Mouse (Mus musculus): Measurements from ENCODE around the gene Bcl2l11. TPM values are rescaled to one million over a fixed set of nuclear protein-coding genes. Genes with fewer than 3 reads are reported as not detected.
A peak's percentile ranks its signal among the peaks of the same experiment; 100 is the strongest.

Bcl2l11 gene
- polyA plus RNA-seq, 2 experiments, result 18.3 to 30.5 TPM

GRCm38 (mm10) chr2:128152845-128153550, 27.2 kb downstream of the Bcl2l11 start:
- Histone ChIP-seq H3K9ac (ENCODE audit: low read depth, low read length, severe bottlenecking) (no peak overlapping the region), H3K27me3 (ENCODE audit: control insufficient read depth, insufficient read depth, low read length) (no peaks in the 10 kb centered on the region), H3K27ac (replicated peaks; ENCODE audit: low read depth, low read length) (no peak overlapping the region), H3K36me3 (ENCODE audit: control insufficient read depth, insufficient read depth, low read length) (peaks cover 53% of the 10 kb centered on the region), H3K4me3 (replicated peaks; ENCODE audit: low read length) (no peak overlapping the region), H3K9me3 (ENCODE audit: control insufficient read depth, low read length) (no peaks in the 10 kb centered on the region), H3K4me2 (replicated peaks; ENCODE audit: low read depth, low read length, severe bottlenecking) (no peak overlapping the region), H3K4me1 (ENCODE audit: control insufficient read depth, insufficient read depth, low read length) (peaks cover 20% of the 10 kb centered on the region)
- ATAC-seq (ENCODE audit: low FRiP score, low read depth) (no peak), DNase-seq (ENCODE audit: low spot score) (no peak)
- WGBS, result 76% methylated on average over 16 of the region's 16 CpGs
- no peak for TF ChIP-seq POLR2A (IDR thresholded peaks at IDR 0.05; ENCODE audit: borderline replicate concordance, extremely low read depth, insufficient read depth, insufficient read length)

GRCm38 (mm10) chr2:128153551-128153910, 27.7 kb downstream of the Bcl2l11 start:
- Histone ChIP-seq H3K9ac (ENCODE audit: low read depth, low read length, severe bottlenecking) (no peak overlapping the region), H3K4me3 (replicated peaks; ENCODE audit: low read length) (no peak overlapping the region), H3K36me3 (ENCODE audit: control insufficient read depth, insufficient read depth, low read length) (peaks cover 54% of the 10 kb centered on the region), H3K4me2 (replicated peaks; ENCODE audit: low read depth, low read length, severe bottlenecking) (no peak overlapping the region), H3K9me3 (ENCODE audit: control insufficient read depth, low read length) (no peaks in the 10 kb centered on the region), H3K4me1 (ENCODE audit: control insufficient read depth, insufficient read depth, low read length) (peaks cover 24% of the 10 kb centered on the region), H3K27ac (replicated peaks; ENCODE audit: low read depth, low read length) (no peak overlapping the region), H3K27me3 (ENCODE audit: control insufficient read depth, insufficient read depth, low read length) (no peaks in the 10 kb centered on the region)
- WGBS, result 65% methylated on average over 11 of the region's 11 CpGs
- TF ChIP-seq POLR2A (IDR thresholded peaks at IDR 0.05; ENCODE audit: borderline replicate concordance, extremely low read depth, insufficient read depth, insufficient read length), result no peak
- no peak for DNase-seq (ENCODE audit: low spot score)
- no peak for ATAC-seq (ENCODE audit: low FRiP score, low read depth)

- WGBS, result 80% methylated on average over 13 of the region's 13 CpGs
- DNase-seq (ENCODE audit: low spot score), result no peak
- H3K27me3 ChIP-seq (ENCODE audit: control insufficient read depth, insufficient read depth, low read length), result no peaks in the 10 kb centered on the region
- H3K9ac ChIP-seq (ENCODE audit: low read depth, low read length, severe bottlenecking), result no peak overlapping the region
- TF ChIP-seq POLR2A (IDR thresholded peaks at IDR 0.05; ENCODE audit: borderline replicate concordance, extremely low read depth, insufficient read depth, insufficient read length), result no peak
- ATAC-seq (ENCODE audit: low FRiP score, low read depth), result no peak
- H3K4me1 ChIP-seq (ENCODE audit: control insufficient read depth, insufficient read depth, low read length), result peaks cover 35% of the 10 kb centered on the region
- H3K9me3 ChIP-seq (ENCODE audit: control insufficient read depth, low read length), result no peaks in the 10 kb centered on the region
- H3K36me3 ChIP-seq (ENCODE audit: control insufficient read depth, insufficient read depth, low read length), result peaks cover 52% of the 10 kb centered on the region
- H3K4me3 ChIP-seq (replicated peaks; ENCODE audit: low read length), result no peak overlapping the region
- no peak overlapping the region for H3K4me2 ChIP-seq (replicated peaks; ENCODE audit: low read depth, low read length, severe bottlenecking)
- H3K27ac ChIP-seq (replicated peaks; ENCODE audit: low read depth, low read length), result no peak overlapping the region
Measured at GRCm38 (mm10) chr2:128155412-128156066, 29.7 kb downstream of the Bcl2l11 start.

GRCm38 (mm10) chr2:128156067-128156462, 30.2 kb downstream of the Bcl2l11 start:
- H3K4me1 ChIP-seq (ENCODE audit: control insufficient read depth, insufficient read depth, low read length), result peaks cover 35% of the 10 kb centered on the region
- DNase-seq (ENCODE audit: low spot score) (no peak), ATAC-seq (ENCODE audit: low FRiP score, low read depth) (0 out of 2 replicates have a peak, but pooled peaks have one; percentile 3)
- H3K27me3 ChIP-seq (ENCODE audit: control insufficient read depth, insufficient read depth, low read length), result no peaks in the 10 kb centered on the region
- no peak overlapping the region for H3K27ac ChIP-seq (replicated peaks; ENCODE audit: low read depth, low read length)
- H3K4me3 ChIP-seq (replicated peaks; ENCODE audit: low read length), result no peak overlapping the region
- no peak overlapping the region for H3K4me2 ChIP-seq (replicated peaks; ENCODE audit: low read depth, low read length, severe bottlenecking)
- no peaks in the 10 kb centered on the region for H3K9me3 ChIP-seq (ENCODE audit: control insufficient read depth, low read length)
- no peak for TF ChIP-seq POLR2A (IDR thresholded peaks at IDR 0.05; ENCODE audit: borderline replicate concordance, extremely low read depth, insufficient read depth, insufficient read length)
- no peak overlapping the region for H3K9ac ChIP-seq (ENCODE audit: low read depth, low read length, severe bottlenecking)
- WGBS, result 67% methylated on average over 5 of the region's 5 CpGs
- peaks cover 52% of the 10 kb centered on the region for H3K36me3 ChIP-seq (ENCODE audit: control insufficient read depth, insufficient read depth, low read length)

- ATAC-seq (ENCODE audit: low FRiP score, low read depth) (no peak), DNase-seq (ENCODE audit: low spot score) (no peak)
- Histone ChIP-seq H3K9me3 (ENCODE audit: control insufficient read depth, low read length) (no peaks in the 10 kb centered on the region), H3K4me3 (replicated peaks; ENCODE audit: low read length) (no peak overlapping the region), H3K4me2 (replicated peaks; ENCODE audit: low read depth, low read length, severe bottlenecking) (no peak overlapping the region), H3K27me3 (ENCODE audit: control insufficient read depth, insufficient read depth, low read length) (no peaks in the 10 kb centered on the region), H3K4me1 (ENCODE audit: control insufficient read depth, insufficient read depth, low read length) (peaks cover 35% of the 10 kb centered on the region), H3K27ac (replicated peaks; ENCODE audit: low read depth, low read length) (no peak overlapping the region), H3K36me3 (ENCODE audit: control insufficient read depth, insufficient read depth, low read length) (peaks cover 52% of the 10 kb centered on the region), H3K9ac (ENCODE audit: low read depth, low read length, severe bottlenecking) (no peak overlapping the region)
- TF ChIP-seq POLR2A (IDR thresholded peaks at IDR 0.05; ENCODE audit: borderline replicate concordance, extremely low read depth, insufficient read depth, insufficient read length), result no peak
- WGBS, result 74% methylated on average over 12 of the region's 12 CpGs
Measured at GRCm38 (mm10) chr2:128156557-128157412, 30.9 kb downstream of the Bcl2l11 start.

All from limb, embryonic 14.5 days (tissue).